In the genomic region with DNA sequence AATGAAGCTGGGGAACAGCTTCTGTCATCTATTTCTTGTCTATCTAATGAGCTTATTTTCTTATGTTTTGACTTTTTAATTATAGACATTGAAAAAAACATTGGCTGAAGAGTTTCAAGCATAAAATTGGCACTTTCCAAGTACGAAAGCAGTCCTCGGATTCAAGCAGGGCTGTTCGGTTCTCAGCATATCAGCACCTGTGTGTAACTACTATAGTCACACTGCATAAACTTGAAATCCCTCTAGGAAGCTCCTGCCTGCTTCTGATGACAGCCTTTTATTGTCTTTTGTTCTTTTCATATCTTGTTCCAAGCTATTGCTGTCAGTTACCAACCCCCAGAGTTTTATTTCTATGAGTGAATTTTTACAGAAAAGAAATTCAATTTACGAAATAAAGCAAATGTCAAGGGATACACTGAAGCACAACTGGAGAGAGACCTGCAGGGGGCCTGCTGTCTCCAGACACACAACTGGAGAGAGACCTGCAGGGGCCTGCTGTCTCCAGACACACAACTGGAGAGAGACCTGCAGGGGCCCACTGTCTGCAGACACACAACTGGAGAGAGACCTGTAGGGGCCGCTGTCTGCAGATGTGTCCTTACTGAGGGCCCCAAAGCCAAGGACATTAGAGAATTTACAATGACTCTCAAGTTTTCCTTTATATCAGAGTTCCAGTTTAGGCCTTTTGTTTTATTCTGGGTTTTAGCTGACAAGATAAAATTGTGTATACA, we compare ENCODE assay signal across 21 mouse cellular contexts.
DNase-seq lines count a peak whose midpoint lies in the region; ATAC-seq and TF ChIP-seq lines count a peak whose summit lies in the region.
"Had no signal": no experiment of that assay in that cellular context is flagged by ENCODE, and none has a peak within 500 bp of the region (broad histone marks: within the 10 kb centered on the region; RNA-seq: fewer than 3 reads in every experiment).

No protein-coding gene starts in this region.

- WGBS in heart, embryonic 10.5 days, result 76% methylated on average over 5 of the region's 5 CpGs
- WGBS in liver, embryonic 12.5 days (ENCODE audit: insufficient replicate concordance), result 73% methylated on average over 5 of the region's 5 CpGs
- 78% methylated on average over 5 of the region's 5 CpGs for WGBS in liver, postnatal 0 days (ENCODE audit: insufficient replicate concordance)

- no peaks in the 10 kb centered on the region for H3K9me3 ChIP-seq in heart, embryonic 10.5 days
- no peaks in the 10 kb centered on the region for H3K9me3 ChIP-seq in liver, embryonic 12.5 days (replicated peaks)
- no peaks in the 10 kb centered on the region for H3K9me3 ChIP-seq in MEL (replicated peaks; ENCODE audit: insufficient read depth, low read length)
- no peaks in the 10 kb centered on the region for H3K9me3 ChIP-seq in liver, postnatal 0 days (ENCODE audit: low read length)
- H3K9me3 ChIP-seq: embryonic facial prominence, embryonic 13.5 days; heart, embryonic 12.5 days; hindbrain, embryonic 10.5 days; limb, embryonic 12.5 days; megakaryocyte, embryonic 14.5 days had no signal

- no peak overlapping the region for H3K4me2 ChIP-seq in liver, embryonic 12.5 days
- H3K4me2 ChIP-seq in liver, postnatal 0 days (ENCODE audit: low read depth, low read length), result no peak overlapping the region
- H3K4me2 ChIP-seq: embryonic facial prominence, embryonic 13.5 days; heart, embryonic 12.5 days; limb, embryonic 12.5 days had no signal

- ATAC-seq in liver, embryonic 12.5 days, result no peak
- no peak for ATAC-seq in liver, postnatal 0 days
- ATAC-seq: forebrain, embryonic 14.5 days; midbrain, embryonic 16.5 days had no signal

- no peaks in the 10 kb centered on the region for H3K36me3 ChIP-seq in heart, embryonic 10.5 days
- no peaks in the 10 kb centered on the region for H3K36me3 ChIP-seq in liver, embryonic 12.5 days
- peaks cover 0 to 23% of the 10 kb centered on the region in 2 experiments; a peak in 2 of 4 replicates for H3K36me3 ChIP-seq in MEL (ENCODE audit: control insufficient read depth in 1 of 2, insufficient read depth in 2 of 2, low read length in 2 of 2)
- no peaks in the 10 kb centered on the region for H3K36me3 ChIP-seq in liver, postnatal 0 days (replicated peaks; ENCODE audit: insufficient read depth, low read length)
- H3K36me3 ChIP-seq: embryonic facial prominence, embryonic 13.5 days; heart, embryonic 12.5 days; hindbrain, embryonic 10.5 days; limb, embryonic 12.5 days had no signal

- no peak for TF ChIP-seq RAD21 in MEL (IDR thresholded peaks at IDR 0.05; ENCODE audit: low read depth, low read length)

- no peak for TF ChIP-seq POLR2A in MEL (IDR thresholded peaks at IDR 0.05; ENCODE audit: control insufficient read depth in 1 of 2, insufficient read depth in 1 of 2, low read depth in 1 of 2, low read length in 2 of 2, poor library complexity in 1 of 2)

- peaks cover 20% of the 10 kb centered on the region for H3K4me1 ChIP-seq in heart, embryonic 10.5 days
- peaks cover 18% of the 10 kb centered on the region for H3K4me1 ChIP-seq in liver, embryonic 12.5 days
- H3K4me1 ChIP-seq in MEL (ENCODE audit: control insufficient read depth in 1 of 2, insufficient read depth in 2 of 2, low read length in 2 of 2), result peaks cover 3 to 14% of the 10 kb centered on the region in 2 experiments
- H3K4me1 ChIP-seq in liver, postnatal 0 days (ENCODE audit: insufficient read depth), result no peaks in the 10 kb centered on the region
- H3K4me1 ChIP-seq: limb, embryonic 12.5 days had no signal

- TF ChIP-seq EP300 in MEL (IDR thresholded peaks at IDR 0.05; ENCODE audit: low read depth in 1 of 2, low read length in 2 of 2), result no peak
- TF ChIP-seq EP300 in liver, postnatal 0 days (IDR thresholded peaks at IDR 0.05; ENCODE audit: low read depth), result no peak

- no peak overlapping the region for H3K9ac ChIP-seq in liver, embryonic 12.5 days
- H3K9ac ChIP-seq in MEL (ENCODE audit: control insufficient read depth, low read depth, low read length, poor library complexity, severe bottlenecking), result no peak overlapping the region
- no peak overlapping the region for H3K9ac ChIP-seq in liver, postnatal 0 days (replicated peaks)
- H3K9ac ChIP-seq: embryonic facial prominence, embryonic 13.5 days; heart, embryonic 12.5 days; limb, embryonic 12.5 days had no signal

- no peaks in the 10 kb centered on the region for H3K27me3 ChIP-seq in heart, embryonic 10.5 days (ENCODE audit: insufficient read depth, poor library complexity, severe bottlenecking)
- H3K27me3 ChIP-seq in liver, embryonic 12.5 days (replicated peaks), result no peaks in the 10 kb centered on the region
- H3K27me3 ChIP-seq in MEL (ENCODE audit: control insufficient read depth in 1 of 2, insufficient read depth in 2 of 2, low read length in 2 of 2), result no peaks in the 10 kb centered on the region
- H3K27me3 ChIP-seq in liver, postnatal 0 days (ENCODE audit: insufficient read depth, low read length), result no peaks in the 10 kb centered on the region
- H3K27me3 ChIP-seq: embryonic facial prominence, embryonic 13.5 days; heart, embryonic 12.5 days; limb, embryonic 12.5 days; megakaryocyte, embryonic 14.5 days had no signal

- DNase-seq in heart, embryonic 10.5 days (ENCODE audit: low spot score), result no peak
- DNase-seq in heart, postnatal 4 days, result no peak
- DNase-seq in liver (peak; percentile 12), MEL (ENCODE audit: low read depth, low spot score) (peak; percentile 23)
- DNase-seq in liver, postnatal 0 days, result no peak
- no peak for DNase-seq in yolk sac, embryonic 10.5 days (ENCODE audit: low spot score)
- no peak for DNase-seq in right cerebral cortex, postnatal 10 days (ENCODE audit: low spot score in 2 of 2)
- DNase-seq: cerebellum, adult 9-10 months; kidney, adult 8-10 months; kidney, postnatal 36 days; layer of hippocampus, adult 9-11 months; lung, postnatal 14 days; thymus, postnatal 25 days had no signal

- H3K4me3 ChIP-seq in heart, embryonic 10.5 days, result no peak overlapping the region
- H3K4me3 ChIP-seq in liver, embryonic 12.5 days, result no peak overlapping the region
- no peak overlapping the region for H3K4me3 ChIP-seq in MEL (ENCODE audit: control insufficient read depth in 1 of 2, insufficient read depth in 1 of 2, low read depth in 2 of 2, low read length in 2 of 2)
- no peak overlapping the region for H3K4me3 ChIP-seq in liver, postnatal 0 days (ENCODE audit: low read depth, low read length)
- H3K4me3 ChIP-seq: embryonic facial prominence, embryonic 13.5 days; heart, embryonic 12.5 days; hindbrain, embryonic 10.5 days; limb, embryonic 12.5 days; megakaryocyte, embryonic 14.5 days had no signal

- H3K79me2 ChIP-seq in MEL (ENCODE audit: control insufficient read depth, insufficient read depth, low read length, poor library complexity), result no peaks in the 10 kb centered on the region

- peak in 1 of 3 experiments; percentile 24; a peak in 1 of 6 replicates for TF ChIP-seq CTCF in MEL (IDR thresholded peaks at IDR 0.05 in 2 of 3, conservative IDR thresholded peaks at IDR 0.05 in 1 of 3; ENCODE audit: control insufficient read depth in 1 of 3, insufficient read depth in 1 of 3, low read depth in 2 of 3, low read length in 3 of 3, poor library complexity in 1 of 3, severe bottlenecking in 1 of 3)
- peak; percentile 19; the same call in 1 of the 2 replicates for TF ChIP-seq CTCF in liver, postnatal 0 days (IDR thresholded peaks at IDR 0.05; ENCODE audit: low read depth)

- H3K27ac ChIP-seq in heart, embryonic 10.5 days, result peak overlapping the region; percentile 18; the same call in 1 of the 2 replicates
- H3K27ac ChIP-seq in liver, embryonic 12.5 days, result no peak overlapping the region
- no peak overlapping the region for H3K27ac ChIP-seq in MEL (ENCODE audit: control insufficient read depth, low read depth, low read length)
- H3K27ac ChIP-seq in liver, postnatal 0 days (ENCODE audit: low read depth), result no peak overlapping the region
- H3K27ac ChIP-seq: embryonic facial prominence, embryonic 13.5 days; hindbrain, embryonic 10.5 days; limb, embryonic 12.5 days had no signal

TF ChIP-seq in MEL, 35 proteins besides CTCF, POLR2A, EP300 and RAD21:
- TF ChIP-seq SIN3A (IDR thresholded peaks at IDR 0.05; ENCODE audit: low read length), result no peak
- no peak for TF ChIP-seq POLR2AphosphoS2 (IDR thresholded peaks at IDR 0.05; ENCODE audit: low read length)
- no peak for TF ChIP-seq MAZ (IDR thresholded peaks at IDR 0.05; ENCODE audit: low read depth, low read length)
- no peak for TF ChIP-seq CHD1 (IDR thresholded peaks at IDR 0.05; ENCODE audit: low read depth, low read length)
- TF ChIP-seq MXI1 (IDR thresholded peaks at IDR 0.05; ENCODE audit: low read depth, low read length), result no peak
- no peak for TF ChIP-seq TBP (IDR thresholded peaks at IDR 0.05; ENCODE audit: low read depth, low read length)
- no peak for TF ChIP-seq TAL1 (IDR thresholded peaks at IDR 0.05; ENCODE audit: low read length)
- TF ChIP-seq USF2 (IDR thresholded peaks at IDR 0.05; ENCODE audit: borderline replicate concordance in 1 of 2, insufficient read depth in 1 of 2, low read depth in 1 of 2, low read length in 2 of 2), result no peak

Comparison
In these comparisons a context has a peak if more than half of its experiments do, and no peak if none do; other contexts are left out.
1. DNase-seq: peak in liver (single experiment) and MEL (single experiment); none in heart, embryonic 10.5 days (single experiment), heart, postnatal 4 days (single experiment), liver, postnatal 0 days (single experiment), yolk sac, embryonic 10.5 days (single experiment) and right cerebral cortex, postnatal 10 days (0 of 2).